Mouse (Mus musculus) embryonic facial prominence, embryonic 11.5 days (tissue): Measurements from ENCODE around the gene Lrmda. TPM values are rescaled to one million over a fixed set of nuclear protein-coding genes. Genes with fewer than 3 reads are reported as not detected.

ENCODE experiments used
- ATAC-seq: fragments of 200-750 bp; cut with Nextera tagmentation; replicated peaks from 2 replicates; pipeline ENCODE4 v1.8.0; 2017; ENCODE audit warnings: low read depth; ENCODE audit not compliant: insufficient number of reproducible peaks, low FRiP score, low TSS enrichment
- DNase-seq: peaks from one replicate; pipeline ENCODE4 v3.0.0-alpha.2; 2015; ENCODE audit warnings: low spot score
- H3K27ac ChIP-seq: fragments of 300-500 bp; sonication (generic); replicated peaks from 2 replicates; pipeline ENCODE4 v1.5.1; 2014; ENCODE audit warnings: mild to moderate bottlenecking, low read depth, low read length, control low read depth
- H3K27me3 ChIP-seq: fragments of 300-500 bp; sonication (generic); 2 replicates; pipeline ENCODE4 v1.6.1; 2014; ENCODE audit warnings: mild to moderate bottlenecking, low read length, moderate library complexity, mixed read lengths; ENCODE audit not compliant: control insufficient read depth, insufficient read depth
- H3K36me3 ChIP-seq: fragments of 300-500 bp; sonication (generic); replicated peaks from 2 replicates; pipeline ENCODE4 v1.6.1; 2014; ENCODE audit warnings: low read depth, mild to moderate bottlenecking, low read length, moderate library complexity, mixed read lengths; ENCODE audit not compliant: control insufficient read depth, insufficient read depth
- H3K4me1 ChIP-seq: fragments of 300-500 bp; sonication (generic); 2 replicates; pipeline ENCODE4 v1.6.1; 2014; ENCODE audit warnings: low read length, mixed read lengths; ENCODE audit not compliant: control insufficient read depth, insufficient read depth
- H3K4me2 ChIP-seq: fragments of 300-500 bp; sonication (generic); 2 replicates; pipeline ENCODE4 v1.6.1; 2014; ENCODE audit warnings: low read depth, mild to moderate bottlenecking, control low read depth, low read length, moderate library complexity
- H3K4me3 ChIP-seq: fragments of 300-500 bp; sonication (generic); 2 replicates; pipeline ENCODE4 v1.5.1; 2014; ENCODE audit warnings: low read depth, low read length, control low read depth
- H3K9ac ChIP-seq: fragments of 300-500 bp; sonication (generic); replicated peaks from 2 replicates; pipeline ENCODE4 v1.6.1; 2014; ENCODE audit warnings: mild to moderate bottlenecking, control low read depth, low read length
- H3K9me3 ChIP-seq: fragments of 300-500 bp; sonication (generic); replicated peaks from 2 replicates; pipeline ENCODE4 v1.6.1; 2016; ENCODE audit warnings: mild to moderate bottlenecking, low read length, inconsistent platforms, mixed read lengths; ENCODE audit not compliant: control insufficient read depth
- WGBS: fragments of 180-500 bp; shearing (Covaris S2); extraction: QIAGEN DNeasy Blood & Tissue Kit; methylation state at CpG from one replicate; pipeline ENCODE4 v1.1.7; 2014; 5-methylcytosine and 5-hydroxymethylcytosine counted together
- polyA plus RNA-seq: library from polyadenylated mRNA; unstranded; fragments of >200 nt; fragmentation: Nextera tagmentation; extraction: Ambion mirVana; gene quantifications from 2 replicates; pipeline ENCODE4 v1.2.1, GENCODE M21; 2014

The Lrmda gene
- polyA plus RNA-seq, 1 experiment from 2014 or later: 0.22 TPM

GRCm38 (mm10) chr14:22750409-22750808 is 730.9 kb downstream of the Lrmda start:
- Histone ChIP-seq H3K4me3 (no peak overlapping the region), H3K27me3 (no peaks in the 10 kb centered on the region), H3K27ac (no peak overlapping the region), H3K9me3 (no peaks in the 10 kb centered on the region), H3K4me1 (no peaks in the 10 kb centered on the region), H3K9ac (no peak overlapping the region), H3K36me3 (no peaks in the 10 kb centered on the region), H3K4me2 (no peak overlapping the region)
- ATAC-seq (no peak), DNase-seq (no peak)

- Histone ChIP-seq H3K4me3 (no peak overlapping the region), H3K27me3 (no peaks in the 10 kb centered on the region), H3K27ac (no peak overlapping the region), H3K9me3 (no peaks in the 10 kb centered on the region), H3K36me3 (no peaks in the 10 kb centered on the region), H3K4me1 (no peaks in the 10 kb centered on the region), H3K4me2 (no peak overlapping the region), H3K9ac (no peak overlapping the region)
- 76% methylated on average over 10 of the region's 10 CpGs for WGBS
- DNase-seq: no peak
- ATAC-seq: no peak
These were observed 731.8 kb downstream of the Lrmda start for GRCm38 (mm10) chr14:22751290-22751689.

- Histone ChIP-seq H3K4me3 (no peak overlapping the region), H3K4me2 (no peak overlapping the region), H3K9me3 (no peaks in the 10 kb centered on the region), H3K36me3 (no peaks in the 10 kb centered on the region), H3K27ac (no peak overlapping the region), H3K4me1 (no peaks in the 10 kb centered on the region), H3K27me3 (no peaks in the 10 kb centered on the region), H3K9ac (no peak overlapping the region)
- 86% methylated on average over 5 of the region's 5 CpGs for WGBS
- ATAC-seq: no peak
- no peak for DNase-seq
These were observed 735.1 kb downstream of the Lrmda start for GRCm38 (mm10) chr14:22754633-22755032.

GRCm38 (mm10) chr14:22757493-22757892 is 738.0 kb downstream of the Lrmda start:
- DNase-seq (no peak), ATAC-seq (no peak)
- no peaks in the 10 kb centered on the region for H3K36me3 ChIP-seq
- H3K4me1 ChIP-seq: no peaks in the 10 kb centered on the region
- H3K9me3 ChIP-seq: no peaks in the 10 kb centered on the region
- no peak overlapping the region for H3K9ac ChIP-seq
- no peak overlapping the region for H3K4me3 ChIP-seq
- H3K27me3 ChIP-seq: no peaks in the 10 kb centered on the region
- no peak overlapping the region for H3K27ac ChIP-seq
- 92% methylated on average over 3 of the region's 3 CpGs for WGBS
- no peak overlapping the region for H3K4me2 ChIP-seq

- Histone ChIP-seq H3K4me1 (no peaks in the 10 kb centered on the region), H3K36me3 (no peaks in the 10 kb centered on the region), H3K4me3 (no peak overlapping the region), H3K27ac (no peak overlapping the region), H3K4me2 (no peak overlapping the region), H3K27me3 (no peaks in the 10 kb centered on the region), H3K9ac (no peak overlapping the region), H3K9me3 (no peaks in the 10 kb centered on the region)
- DNase-seq (no peak), ATAC-seq (no peak)
- 33% methylated on average over 2 of the region's 2 CpGs for WGBS
These were observed 739.7 kb downstream of the Lrmda start for GRCm38 (mm10) chr14:22759216-22759615.

GRCm38 (mm10) chr14:22759673-22760072 is 740.2 kb downstream of the Lrmda start:
- Histone ChIP-seq H3K4me2 (no peak overlapping the region), H3K27ac (no peak overlapping the region; the same call in 1 of the 2 replicates), H3K4me3 (no peak overlapping the region), H3K36me3 (no peaks in the 10 kb centered on the region), H3K27me3 (no peaks in the 10 kb centered on the region), H3K4me1 (no peaks in the 10 kb centered on the region), H3K9me3 (no peaks in the 10 kb centered on the region), H3K9ac (no peak overlapping the region)
- ATAC-seq: no peak
- no peak for DNase-seq

- Histone ChIP-seq H3K9me3 (no peaks in the 10 kb centered on the region), H3K9ac (no peak overlapping the region), H3K4me2 (no peak overlapping the region), H3K4me3 (no peak overlapping the region), H3K4me1 (no peaks in the 10 kb centered on the region), H3K27ac (no peak overlapping the region), H3K36me3 (no peaks in the 10 kb centered on the region), H3K27me3 (no peaks in the 10 kb centered on the region)
- 77% methylated on average over 7 of the region's 7 CpGs for WGBS
- DNase-seq (no peak), ATAC-seq (no peak)
These were observed 740.9 kb downstream of the Lrmda start for GRCm38 (mm10) chr14:22760241-22761039.

GRCm38 (mm10) chr14:22781709-22782108 is 762.2 kb downstream of the Lrmda start:
- 76% methylated on average over 2 of the region's 2 CpGs for WGBS

More at GRCm38 (mm10) chr14:22781709-22782108, 762.2 kb downstream of the Lrmda start:
- H3K4me2 ChIP-seq: no peak overlapping the region
- H3K4me1 ChIP-seq: no peaks in the 10 kb centered on the region
- no peak overlapping the region for H3K27ac ChIP-seq
- no peak overlapping the region for H3K4me3 ChIP-seq
- no peak overlapping the region for H3K9ac ChIP-seq
- DNase-seq (no peak), ATAC-seq (no peak)
- no peaks in the 10 kb centered on the region for H3K27me3 ChIP-seq
- no peaks in the 10 kb centered on the region for H3K9me3 ChIP-seq
- H3K36me3 ChIP-seq: no peaks in the 10 kb centered on the region
